Mouse (Mus musculus): Measurements from ENCODE around the gene Spta1. TPM values are rescaled to one million over a fixed set of nuclear protein-coding genes. Genes with fewer than 3 reads are reported as not detected.

Gene Spta1
- polyA plus RNA-seq (2014; fragmentation: Illumina TruSeq; extraction: RNeasy Lipid Tissue Mini Kit (QIAGEN cat#74804); ENCODE audit: low read depth, low replicate concordance) = 10.8 TPM

DNA sequence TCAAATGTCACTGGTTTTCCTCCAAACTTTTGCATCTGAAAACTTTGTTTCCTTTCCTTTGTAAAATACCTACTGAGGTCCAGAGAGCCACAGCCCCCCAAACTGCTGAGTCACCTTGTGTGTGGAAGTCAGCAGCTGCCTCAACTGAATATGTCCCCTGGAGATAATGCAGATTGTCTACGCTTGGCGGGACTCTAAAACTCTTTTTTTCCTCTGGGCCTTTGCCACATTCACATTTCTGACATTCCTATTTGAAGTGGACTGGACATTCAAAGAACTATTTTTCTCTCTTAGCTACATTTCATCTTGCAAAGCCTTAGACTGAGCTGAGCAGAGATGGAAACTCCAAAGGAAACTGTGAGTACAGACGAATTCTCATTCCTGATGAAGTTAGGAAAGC lies at the start of gene Spta1:
Spta1 (plus strand) TSS at position 172 of the 400 bp plus-strand sequence.

DNA sequence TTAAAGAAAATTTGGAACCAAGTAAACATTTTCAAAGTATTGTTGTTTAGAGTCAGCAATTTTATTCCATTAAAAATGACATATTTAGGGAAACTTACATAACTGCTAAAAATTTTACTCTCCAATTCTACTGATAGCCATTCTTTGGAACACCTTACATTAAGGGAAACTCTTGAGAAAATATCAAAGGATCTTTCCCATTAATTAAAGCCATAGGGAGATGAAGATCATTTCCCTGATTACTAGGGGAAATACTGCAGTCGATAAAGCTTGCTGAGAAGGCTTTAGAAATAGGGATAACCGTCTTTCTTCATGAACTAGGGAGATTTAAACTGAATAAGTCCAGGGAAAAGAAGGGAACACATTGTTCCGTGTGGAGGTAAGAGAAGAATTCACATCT lies 41.4 kb upstream of the Spta1 start, which contains the start of gene Olfr424:
Olfr424 (plus strand) TSS at position 301 of the 400 bp plus-strand sequence.

DNA sequence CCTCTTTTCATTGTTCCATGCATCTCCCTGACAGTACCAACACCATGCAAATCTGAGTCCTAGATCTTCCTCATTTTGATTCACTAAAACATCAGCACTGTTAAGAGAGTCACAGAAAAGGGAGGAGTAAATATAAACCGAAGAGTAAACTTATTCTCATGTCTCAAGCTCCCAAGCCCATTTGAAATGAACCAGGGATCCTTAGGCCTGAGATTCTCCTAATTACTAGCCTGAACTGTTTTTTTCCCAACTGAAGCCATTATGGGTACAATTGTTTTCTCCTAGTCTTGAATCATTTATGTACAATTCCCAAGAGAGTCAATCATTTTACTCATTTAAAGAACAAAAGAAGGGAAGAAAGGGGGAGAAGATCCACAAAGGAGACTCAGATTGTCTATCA lies 17.2 kb upstream of the Spta1 start, which contains the start of gene Olfr420:
Olfr420 (plus strand) TSS at position 301 of the 400 bp plus-strand sequence.

DNA sequence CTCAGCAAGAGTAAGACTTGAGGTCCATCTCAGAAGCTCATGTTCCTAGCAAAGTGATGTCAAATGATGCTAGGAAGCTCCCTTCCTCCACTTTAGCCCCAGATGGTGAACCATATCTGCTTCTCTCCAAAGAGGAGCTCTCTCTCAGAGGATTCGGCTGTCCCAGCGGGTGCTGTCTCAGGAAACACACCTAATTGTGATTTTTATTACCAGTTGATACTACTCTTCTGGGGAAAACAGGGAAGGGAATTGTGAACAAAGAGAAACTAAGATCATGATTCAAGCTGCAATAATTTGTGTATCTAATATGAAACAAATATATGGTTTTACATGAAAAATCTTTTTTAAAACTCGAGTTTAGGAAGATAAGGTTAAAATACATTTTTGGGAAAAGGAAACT lies 79.4 kb downstream of the Spta1 start, which contains the start of gene Olfr419:
Olfr419 (minus strand) TSS at position 101 of the 400 bp plus-strand sequence.

Other genes starting within 250 kb of the Spta1 start
- gene Mndal, start 230.3 kb upstream of the Spta1 start, polyA plus RNA-seq (2014; fragmentation: Illumina TruSeq; extraction: RNeasy Lipid Tissue Mini Kit (QIAGEN cat#74804); ENCODE audit: low read depth, low replicate concordance) = 5.1 TPM
- gene Ifi203, start 230.1 kb upstream of the Spta1 start, polyA plus RNA-seq (2014; fragmentation: Illumina TruSeq; extraction: RNeasy Lipid Tissue Mini Kit (QIAGEN cat#74804); ENCODE audit: low read depth, low replicate concordance) = 5.7 TPM
- gene Ifi202b, start 190.0 kb upstream of the Spta1 start, polyA plus RNA-seq (2014; fragmentation: Illumina TruSeq; extraction: RNeasy Lipid Tissue Mini Kit (QIAGEN cat#74804); ENCODE audit: low read depth, low replicate concordance) = 0.95 TPM
- gene Ifi205, start 141.0 kb upstream of the Spta1 start, polyA plus RNA-seq (2014; fragmentation: Illumina TruSeq; extraction: RNeasy Lipid Tissue Mini Kit (QIAGEN cat#74804); ENCODE audit: low read depth, low replicate concordance) = 0.45 TPM
- not detected for gene Olfr433, start 132.1 kb upstream of the Spta1 start, polyA plus RNA-seq (2014; fragmentation: Illumina TruSeq; extraction: RNeasy Lipid Tissue Mini Kit (QIAGEN cat#74804); ENCODE audit: low read depth, low replicate concordance)
- gene Olfr432, start 123.6 kb upstream of the Spta1 start, polyA plus RNA-seq (2014; fragmentation: Illumina TruSeq; extraction: RNeasy Lipid Tissue Mini Kit (QIAGEN cat#74804); ENCODE audit: low read depth, low replicate concordance) = not detected
- gene Olfr430, start 106.2 kb upstream of the Spta1 start, polyA plus RNA-seq (2014; fragmentation: Illumina TruSeq; extraction: RNeasy Lipid Tissue Mini Kit (QIAGEN cat#74804); ENCODE audit: low read depth, low replicate concordance) = not detected
- not detected for gene Olfr429, start 88.4 kb upstream of the Spta1 start, polyA plus RNA-seq (2014; fragmentation: Illumina TruSeq; extraction: RNeasy Lipid Tissue Mini Kit (QIAGEN cat#74804); ENCODE audit: low read depth, low replicate concordance)
- not detected for gene Olfr427, start 75.9 kb upstream of the Spta1 start, polyA plus RNA-seq (2014; fragmentation: Illumina TruSeq; extraction: RNeasy Lipid Tissue Mini Kit (QIAGEN cat#74804); ENCODE audit: low read depth, low replicate concordance)
- 0.04 TPM for gene Olfr231, start 51.6 kb upstream of the Spta1 start, polyA plus RNA-seq (2014; fragmentation: Illumina TruSeq; extraction: RNeasy Lipid Tissue Mini Kit (QIAGEN cat#74804); ENCODE audit: low read depth, low replicate concordance)
- gene Olfr424, start 41.3 kb upstream of the Spta1 start, polyA plus RNA-seq (2014; fragmentation: Illumina TruSeq; extraction: RNeasy Lipid Tissue Mini Kit (QIAGEN cat#74804); ENCODE audit: low read depth, low replicate concordance) = not detected
- gene Olfr420, start 17.1 kb upstream of the Spta1 start, polyA plus RNA-seq (2014; fragmentation: Illumina TruSeq; extraction: RNeasy Lipid Tissue Mini Kit (QIAGEN cat#74804); ENCODE audit: low read depth, low replicate concordance) = not detected
- gene Olfr419, start 79.3 kb downstream of the Spta1 start, polyA plus RNA-seq (2014; fragmentation: Illumina TruSeq; extraction: RNeasy Lipid Tissue Mini Kit (QIAGEN cat#74804); ENCODE audit: low read depth, low replicate concordance) = not detected
- gene Mptx1, start 157.7 kb downstream of the Spta1 start, polyA plus RNA-seq (2014; fragmentation: Illumina TruSeq; extraction: RNeasy Lipid Tissue Mini Kit (QIAGEN cat#74804); ENCODE audit: low read depth, low replicate concordance) = not detected
- gene Olfr417, start 192.3 kb downstream of the Spta1 start, polyA plus RNA-seq (2014; fragmentation: Illumina TruSeq; extraction: RNeasy Lipid Tissue Mini Kit (QIAGEN cat#74804); ENCODE audit: low read depth, low replicate concordance) = not detected
- not detected for gene Olfr248, start 218.3 kb downstream of the Spta1 start, polyA plus RNA-seq (2014; fragmentation: Illumina TruSeq; extraction: RNeasy Lipid Tissue Mini Kit (QIAGEN cat#74804); ENCODE audit: low read depth, low replicate concordance)